Mouse (Mus musculus) urinary bladder, adult 18-20 months (tissue): ENCODE data around the gene Pomc.
"Not testable (repeated sequence)": the region's sequence is repeated elsewhere in the genome, so short reads cannot be mapped to it uniquely, and the experiment has no call there.

Experiments used
- DNase-seq, 2 experiments: peaks; one replicate each; pipeline ENCODE4 v3.0.0; 2022; ENCODE audit warnings: low spot score in 2 of 2, mixed read lengths in 2 of 2

Gene Pomc

DNA sequence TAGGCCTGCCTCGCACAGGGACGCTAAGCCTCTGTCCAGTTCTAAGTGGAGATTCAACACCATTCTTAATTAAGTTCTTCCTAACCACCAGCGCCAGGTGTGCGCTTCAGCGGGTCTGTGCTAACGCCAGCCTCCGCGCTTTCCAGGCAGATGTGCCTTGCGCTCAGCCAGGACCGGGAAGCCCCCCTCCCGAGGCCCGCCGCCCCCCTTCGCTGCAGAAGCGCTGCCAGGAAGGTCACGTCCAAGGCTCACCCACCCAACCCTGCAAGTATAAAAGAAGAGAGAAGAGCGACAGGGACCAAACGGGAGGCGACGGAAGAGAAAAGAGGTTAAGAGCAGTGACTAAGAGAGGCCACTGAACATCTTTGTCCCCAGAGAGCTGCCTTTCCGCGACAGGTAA, at the start of gene Pomc:
TSS of gene Pomc (plus strand) at position 301 of the 400 bp plus-strand sequence.
- DNase-seq: no peak

DNA sequence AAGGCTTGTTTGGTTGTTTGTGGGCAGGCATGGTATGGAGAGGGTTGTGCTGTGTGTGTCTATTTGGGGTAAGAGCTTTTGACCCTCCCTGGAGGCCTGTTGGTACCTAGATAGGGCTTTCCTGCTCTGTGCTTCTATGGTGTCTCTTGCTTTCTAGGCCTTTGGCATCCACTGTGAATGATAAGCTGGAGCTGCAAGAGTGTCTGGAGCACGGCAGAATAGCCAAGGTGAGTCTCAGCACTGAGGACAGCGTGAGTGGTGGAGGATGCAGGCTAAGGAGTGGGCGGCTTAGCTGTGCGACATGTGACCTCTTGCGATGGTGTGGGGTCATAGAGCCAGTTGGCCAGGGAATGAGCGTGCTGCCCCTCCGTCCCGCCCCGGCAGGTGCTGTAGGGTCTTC, 49.3 kb upstream of the Pomc start:
- DNase-seq: no peak

DNA sequence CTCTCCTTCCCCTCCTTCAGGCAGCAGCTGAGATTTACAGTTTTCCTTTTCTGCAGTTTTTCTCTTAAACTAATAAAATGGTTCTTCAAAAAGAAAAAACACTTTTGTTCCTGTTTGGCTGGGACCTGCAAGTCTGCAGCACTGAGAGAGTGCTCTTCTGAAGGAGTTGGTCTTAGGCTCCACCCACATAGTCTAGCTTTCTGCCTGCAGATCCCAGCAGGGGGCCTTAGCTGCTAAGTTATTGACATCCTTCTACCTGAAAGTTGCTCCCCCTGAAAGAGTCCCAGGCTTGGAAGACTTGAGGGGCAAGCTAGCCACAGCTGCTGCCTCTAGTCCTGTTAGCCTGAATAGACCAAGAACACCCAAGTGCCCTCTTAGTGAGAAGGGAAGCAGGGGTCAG, 48.4 kb upstream of the Pomc start:
- DNase-seq: no peak

DNA sequence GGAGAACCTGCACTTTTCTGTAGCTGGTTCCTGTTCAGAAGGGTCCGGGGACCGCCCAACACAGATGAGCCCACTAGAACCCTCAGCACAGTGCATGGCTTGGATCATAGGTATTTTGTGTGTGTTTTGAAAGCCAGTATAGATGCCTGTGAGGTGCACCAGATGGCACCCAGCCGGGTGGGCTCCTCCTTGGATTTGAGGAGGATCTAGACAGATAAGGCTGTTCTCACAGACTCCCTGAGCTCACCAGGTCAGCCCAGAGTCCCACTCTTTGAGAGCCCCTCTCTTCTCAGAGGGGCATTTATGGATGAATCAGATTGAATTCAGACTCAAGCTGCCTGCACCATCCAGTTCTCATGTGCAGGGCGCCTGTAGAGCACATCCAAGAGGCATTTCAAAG, 47.7 kb upstream of the Pomc start:
- no peak for DNase-seq

DNA sequence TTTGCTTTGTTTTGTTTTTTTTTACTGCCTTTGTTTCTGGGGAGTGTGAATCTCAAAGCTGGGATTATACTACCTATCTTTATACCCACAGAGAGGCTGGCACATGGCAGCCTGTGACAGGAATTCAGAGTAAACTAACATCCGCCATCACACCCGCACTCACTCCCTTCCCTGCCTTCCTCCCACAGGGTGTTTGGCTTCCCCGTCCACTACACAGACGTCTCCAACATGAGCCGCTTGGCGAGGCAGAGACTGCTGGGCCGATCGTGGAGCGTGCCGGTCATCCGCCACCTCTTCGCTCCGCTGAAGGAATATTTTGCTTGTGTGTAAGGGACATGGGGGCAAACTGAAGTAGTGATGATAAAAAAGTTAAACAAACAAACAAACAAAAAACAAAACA, 47.3 kb upstream of the Pomc start:
- no peak for DNase-seq

DNA sequence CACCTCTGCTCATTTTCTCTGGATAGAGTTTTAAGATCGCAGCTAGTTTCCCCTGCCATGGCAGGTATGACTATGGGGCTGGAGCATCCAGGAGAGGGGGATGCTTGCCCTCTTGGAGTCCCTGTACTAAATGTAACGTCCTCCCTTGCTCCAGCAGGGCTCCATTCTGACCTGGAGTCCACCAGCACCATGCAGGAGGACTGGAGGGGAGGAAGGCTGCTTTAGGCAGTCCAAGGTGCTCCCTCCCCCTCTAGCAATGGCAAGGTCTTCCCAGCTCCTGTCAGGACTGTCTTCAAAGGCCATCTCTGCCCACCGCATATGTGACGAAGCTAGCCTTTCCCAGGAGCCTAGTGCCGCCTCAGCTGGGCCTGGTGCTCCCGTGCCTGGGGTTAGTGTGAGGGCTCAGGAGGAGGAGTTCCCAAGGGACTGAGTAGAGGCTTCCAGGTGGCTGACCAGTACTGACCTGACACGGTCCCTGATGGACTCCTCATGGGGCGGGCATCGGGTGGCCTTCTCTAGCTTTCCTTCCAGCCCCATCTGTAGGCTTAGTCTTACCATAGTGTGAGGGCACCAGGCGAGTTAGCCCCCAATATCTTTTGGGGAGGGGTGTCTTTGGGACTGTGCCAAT, 44.2 kb upstream of the Pomc start:
- no peak for DNase-seq

DNA sequence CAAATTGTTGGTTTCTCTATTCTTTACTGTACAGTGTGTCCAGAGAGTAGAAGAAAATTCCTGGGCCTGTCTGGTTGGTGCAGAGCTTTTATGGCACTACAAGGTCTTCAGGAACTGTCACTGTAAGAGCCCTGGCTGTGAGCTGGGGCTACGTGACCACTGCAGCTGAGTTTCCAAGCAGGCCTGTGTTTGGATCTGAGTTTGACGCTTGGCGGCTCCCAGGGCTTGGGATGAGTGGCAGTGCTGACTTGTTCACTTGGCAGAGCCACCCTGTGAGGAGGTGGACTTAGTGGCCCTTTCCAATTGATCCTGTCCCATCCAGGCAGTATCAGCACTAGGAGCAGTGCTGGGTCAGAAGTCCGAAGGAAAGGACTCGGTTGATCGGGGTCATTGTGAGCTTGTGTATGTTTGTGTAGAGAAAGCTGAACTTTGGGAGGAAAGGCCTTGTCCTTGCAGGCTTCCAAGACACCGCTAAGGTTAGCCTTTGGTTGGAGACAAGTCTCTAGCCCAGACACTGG, 42.9 kb upstream of the Pomc start:
- DNase-seq: no peak

DNA sequence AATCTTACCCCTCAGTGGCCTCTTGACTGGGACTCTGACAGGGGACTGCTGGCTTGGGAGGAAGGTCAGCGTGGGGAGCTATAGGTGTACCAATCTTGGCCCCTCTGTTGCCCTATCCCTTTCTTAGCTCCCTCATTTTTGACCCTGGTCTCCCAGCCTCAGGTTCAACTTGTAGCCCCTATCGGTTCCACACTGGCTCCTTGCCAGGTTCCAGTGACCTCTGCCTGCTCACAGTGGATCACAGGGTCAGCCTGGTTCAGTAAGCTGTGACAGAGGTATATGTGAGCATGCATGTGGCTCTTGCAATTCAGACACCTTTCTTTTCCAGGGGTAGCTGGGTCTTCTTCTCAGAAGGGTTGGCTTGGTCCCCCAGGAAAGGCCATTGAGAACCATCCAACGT, 38.9 kb upstream of the Pomc start:
- DNase-seq: no peak

DNA sequence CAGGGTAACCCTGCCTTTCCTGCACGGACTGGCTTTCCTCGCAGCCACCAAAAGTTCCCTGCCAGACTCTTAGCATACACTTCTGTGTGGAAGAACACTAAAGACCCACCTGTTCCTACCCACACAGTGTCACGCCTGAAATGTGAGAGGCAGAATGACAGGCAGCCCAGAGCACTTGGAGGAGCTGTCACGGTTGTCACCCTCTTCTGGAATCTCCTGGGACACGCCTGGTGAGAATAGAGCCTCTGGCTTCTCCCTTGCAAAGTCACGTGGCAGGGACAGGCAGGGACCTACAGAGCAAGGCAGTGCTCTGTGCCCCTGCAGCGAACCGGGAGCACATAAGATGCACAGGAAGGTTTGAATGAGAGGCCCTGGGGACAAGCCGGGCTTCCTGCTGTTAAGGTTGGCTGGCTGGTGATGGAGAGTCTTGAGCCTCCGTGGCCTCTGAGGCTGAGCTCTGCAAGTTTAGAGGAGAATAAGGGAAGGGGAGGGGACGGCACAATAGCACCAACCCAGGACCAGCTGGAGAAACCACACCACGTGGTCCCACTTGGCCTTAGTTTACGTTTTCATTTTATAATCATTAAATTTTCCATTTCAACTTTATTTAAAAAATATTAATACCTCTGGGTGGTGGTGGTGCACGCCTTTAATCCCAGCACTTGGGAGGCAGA, 36.9 kb upstream of the Pomc start:
- no peak for DNase-seq

DNA sequence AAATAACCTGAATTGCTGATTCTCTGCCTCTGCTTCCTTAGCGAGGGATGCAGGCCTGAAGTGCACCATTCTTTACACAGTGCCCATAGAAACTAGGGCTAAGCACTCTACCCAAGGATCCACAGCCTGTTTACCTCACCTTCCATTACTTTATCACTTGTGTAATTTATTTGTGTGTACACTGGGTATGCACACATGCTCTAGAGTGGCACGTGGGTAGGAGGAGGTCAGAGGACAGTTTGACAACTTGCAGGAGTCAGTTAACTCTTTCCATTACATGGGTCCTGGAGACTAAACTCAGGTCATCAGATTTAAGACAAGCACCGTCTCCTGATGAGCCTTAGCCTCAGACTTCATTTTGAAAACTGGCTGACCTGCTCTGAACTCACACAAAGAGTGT, 36.2 kb upstream of the Pomc start:
- DNase-seq: no peak

DNA sequence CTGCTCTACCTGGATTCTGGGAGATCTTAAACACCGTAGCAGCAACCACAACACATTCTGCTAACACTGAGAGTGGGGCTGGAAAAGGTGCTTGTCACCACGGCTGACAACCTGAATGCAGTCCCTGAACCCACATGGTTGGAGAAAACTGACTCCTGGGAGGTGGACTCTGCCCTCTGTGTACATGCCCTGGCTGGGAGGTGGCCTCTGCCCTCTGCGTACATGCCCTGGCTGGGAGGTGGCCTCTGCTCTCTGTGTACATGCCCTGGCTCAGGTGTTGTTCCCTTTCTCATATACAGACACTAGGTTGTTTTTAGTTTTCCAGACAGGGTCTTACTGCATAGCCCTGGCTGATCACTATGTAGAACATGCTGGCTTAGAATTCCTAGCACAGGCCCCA, 35.3 kb upstream of the Pomc start:
- no peak for DNase-seq

DNA sequence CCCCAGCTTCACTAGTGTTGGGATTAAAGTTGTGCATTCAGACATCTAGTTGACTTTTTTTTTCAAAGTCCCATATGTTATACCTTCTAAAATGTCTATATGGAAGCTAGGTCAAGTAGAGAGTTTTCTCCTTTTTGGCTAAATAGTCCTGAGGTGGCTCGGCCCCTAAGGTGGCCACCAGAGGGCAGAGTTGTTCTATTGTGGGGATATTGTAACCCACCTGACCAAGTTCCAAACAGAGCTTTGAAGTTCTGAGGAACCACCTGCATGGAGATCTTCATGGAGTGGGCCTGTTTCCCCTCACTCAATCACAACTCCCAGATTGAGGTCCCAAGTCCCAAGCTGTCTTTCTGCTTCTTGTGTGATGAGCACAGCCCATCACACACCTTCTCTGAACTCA, 28.6 kb upstream of the Pomc start:
- DNase-seq: peak; percentile 15 to 49

DNA sequence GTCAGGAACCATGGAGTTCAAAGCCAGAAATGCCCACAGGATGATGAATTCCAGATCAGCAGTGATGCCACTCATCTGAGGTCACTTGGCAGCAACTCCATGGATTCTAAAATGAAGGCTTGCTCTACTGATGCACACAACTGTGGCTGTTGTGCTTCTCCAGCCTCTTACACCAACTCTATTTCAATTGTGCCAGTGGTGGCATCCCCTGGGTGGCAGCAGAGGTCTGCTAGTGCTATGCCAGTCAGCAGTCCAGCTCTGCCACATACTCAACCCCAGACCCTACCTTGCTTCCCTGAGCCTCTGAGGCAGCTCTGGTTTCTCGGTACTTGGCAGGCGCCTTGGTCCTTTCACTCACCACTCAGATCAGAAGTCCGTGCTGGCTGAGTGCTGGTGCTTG, 25.9 kb upstream of the Pomc start:
- DNase-seq: no peak

DNA sequence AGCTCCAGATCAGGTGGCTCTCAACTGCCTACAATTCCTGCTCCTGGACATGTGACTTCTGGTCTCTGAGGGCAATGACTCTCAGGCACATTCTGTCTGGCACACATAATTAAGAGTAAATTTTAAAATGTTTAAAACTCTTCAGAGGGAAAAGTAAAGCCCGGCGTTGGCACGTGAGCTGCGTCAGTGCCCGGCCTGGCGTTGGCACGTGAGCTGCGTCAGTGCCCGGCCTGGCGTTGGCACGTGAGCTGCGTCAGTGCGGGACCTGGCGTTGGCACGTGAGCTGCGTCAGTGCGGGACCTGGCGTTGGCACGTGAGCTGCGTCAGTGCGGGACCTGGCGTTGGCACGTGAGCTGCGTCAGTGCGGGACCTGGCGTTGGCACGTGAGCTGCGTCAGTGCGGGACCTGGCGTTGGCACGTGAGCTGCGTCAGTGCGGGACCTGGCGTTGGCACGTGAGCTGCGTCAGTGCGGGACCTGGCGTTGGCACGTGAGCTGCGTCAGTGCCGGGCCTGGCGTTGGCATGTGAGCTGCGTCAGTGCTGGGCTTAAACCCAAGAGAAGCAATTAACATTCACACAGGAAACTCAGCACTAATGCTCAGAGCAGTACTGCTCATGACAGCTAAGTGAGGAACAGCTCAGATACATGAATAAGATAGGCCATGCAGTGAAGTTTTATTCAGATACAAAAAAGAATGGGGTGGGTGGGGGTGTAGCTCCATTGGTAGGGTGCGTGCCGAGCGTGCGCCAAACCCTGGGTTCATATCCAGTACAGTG, 24.5 kb upstream of the Pomc start:
- not testable (repeated sequence) for DNase-seq

DNA sequence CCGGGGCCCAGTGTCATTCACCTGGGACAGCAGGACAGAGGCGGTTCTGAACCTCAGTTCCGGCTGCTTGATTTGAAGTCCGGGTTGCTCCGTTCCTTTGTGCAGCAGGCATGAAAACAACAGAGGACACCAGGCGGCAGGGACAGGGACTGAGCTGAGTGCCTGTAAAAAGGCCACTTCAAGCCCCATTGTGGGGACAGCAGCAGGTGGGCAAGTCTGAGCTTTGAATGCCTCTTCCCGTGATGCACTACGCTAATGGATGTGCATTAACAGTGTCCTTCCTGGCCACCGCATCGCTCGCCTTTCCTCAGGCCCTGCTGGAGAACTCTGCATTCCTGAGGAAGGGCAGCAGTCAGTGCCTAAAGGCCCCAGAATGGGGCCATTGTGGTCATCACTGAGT, 12.7 kb upstream of the Pomc start:
- no peak for DNase-seq

DNA sequence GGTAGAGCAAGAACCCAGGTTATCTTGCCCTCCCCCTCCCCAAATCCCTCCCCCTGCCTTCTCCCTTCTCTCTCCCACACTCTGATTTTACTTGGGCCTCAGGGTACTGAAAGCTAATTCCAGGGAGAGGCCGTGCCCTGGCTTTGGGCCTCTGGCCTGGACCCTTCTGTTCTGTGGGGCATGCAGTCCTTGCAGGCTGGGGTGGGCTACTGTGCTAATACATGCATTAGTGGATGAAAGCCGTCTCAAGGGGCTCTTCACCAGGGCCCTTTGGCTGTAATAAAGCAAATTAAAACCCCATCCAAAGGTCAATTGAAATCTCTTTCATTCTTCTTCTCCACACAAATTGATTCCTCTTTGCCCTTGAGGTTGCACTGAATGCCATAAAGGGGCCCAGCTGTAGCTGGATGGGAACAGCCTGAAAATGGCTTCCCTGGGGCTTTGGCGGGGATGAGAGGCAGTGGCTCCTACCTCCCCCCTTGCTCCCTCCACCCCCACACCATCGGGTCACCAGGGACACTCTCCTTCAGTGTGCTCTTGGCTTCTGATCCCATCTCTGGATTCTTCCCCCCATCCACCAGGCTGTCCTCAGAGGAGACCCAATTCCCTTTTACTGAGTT, 10.2 kb upstream of the Pomc start:
- DNase-seq: no peak

DNA sequence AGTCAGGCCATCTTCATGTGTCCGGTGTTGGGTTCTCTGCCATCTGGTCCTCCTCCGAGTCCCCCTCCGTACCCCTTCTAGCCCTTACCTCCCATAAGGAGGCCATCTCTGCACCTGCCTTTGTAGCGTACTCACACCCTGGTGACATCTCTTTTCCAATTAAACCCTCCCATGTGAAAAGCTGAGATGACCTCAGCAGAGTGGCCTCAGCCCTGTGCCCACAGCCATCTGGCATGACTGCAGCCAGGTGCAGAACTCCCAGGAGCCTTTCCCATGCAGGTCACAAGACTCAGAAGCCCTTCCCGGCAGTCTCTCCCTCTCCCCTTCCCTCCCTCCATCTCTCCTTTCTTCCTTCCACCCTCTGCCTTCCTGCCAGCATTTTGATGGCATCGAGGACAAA, 7.2 kb upstream of the Pomc start:
- DNase-seq: no peak

DNA sequence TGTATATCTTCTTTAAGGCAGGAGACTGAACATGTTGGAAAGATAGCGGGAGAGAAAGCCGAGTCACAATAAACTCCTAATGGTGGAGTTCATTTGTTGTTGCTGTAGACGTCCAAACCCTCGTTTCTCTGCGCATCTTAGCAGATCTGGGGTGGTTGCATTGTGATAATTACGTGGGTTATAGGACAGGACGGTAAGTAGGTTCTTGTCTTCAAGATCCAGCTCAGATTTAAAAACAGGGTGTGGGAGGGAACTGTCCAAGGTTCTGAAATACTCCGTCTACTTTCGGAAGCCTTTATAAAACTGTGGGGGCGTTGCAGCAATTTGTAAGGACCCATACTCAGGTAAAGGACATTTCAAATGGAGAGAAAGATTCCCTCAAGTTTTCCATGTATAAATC, 620 bp downstream of the Pomc start:
- no peak for DNase-seq

DNA sequence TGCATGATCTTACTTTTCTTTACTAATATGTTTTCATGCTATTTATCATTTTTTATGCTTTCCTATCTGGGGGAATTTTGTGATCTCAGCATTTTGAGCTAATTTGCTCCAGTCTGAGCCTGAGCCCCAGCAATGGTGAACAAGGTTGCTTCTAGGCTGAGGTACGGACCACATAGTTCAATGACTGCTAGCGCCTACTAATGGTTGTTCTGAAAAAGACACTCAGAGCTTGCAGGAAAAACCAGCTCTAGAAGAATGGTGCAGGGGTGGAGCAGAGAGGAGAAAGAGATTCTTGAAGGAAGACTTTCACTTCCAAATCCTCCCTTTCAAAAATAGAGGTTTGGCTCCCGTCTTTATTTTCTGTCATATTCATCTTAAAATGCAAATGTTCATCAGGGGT, 1.6 kb downstream of the Pomc start:
- DNase-seq: no peak

DNA sequence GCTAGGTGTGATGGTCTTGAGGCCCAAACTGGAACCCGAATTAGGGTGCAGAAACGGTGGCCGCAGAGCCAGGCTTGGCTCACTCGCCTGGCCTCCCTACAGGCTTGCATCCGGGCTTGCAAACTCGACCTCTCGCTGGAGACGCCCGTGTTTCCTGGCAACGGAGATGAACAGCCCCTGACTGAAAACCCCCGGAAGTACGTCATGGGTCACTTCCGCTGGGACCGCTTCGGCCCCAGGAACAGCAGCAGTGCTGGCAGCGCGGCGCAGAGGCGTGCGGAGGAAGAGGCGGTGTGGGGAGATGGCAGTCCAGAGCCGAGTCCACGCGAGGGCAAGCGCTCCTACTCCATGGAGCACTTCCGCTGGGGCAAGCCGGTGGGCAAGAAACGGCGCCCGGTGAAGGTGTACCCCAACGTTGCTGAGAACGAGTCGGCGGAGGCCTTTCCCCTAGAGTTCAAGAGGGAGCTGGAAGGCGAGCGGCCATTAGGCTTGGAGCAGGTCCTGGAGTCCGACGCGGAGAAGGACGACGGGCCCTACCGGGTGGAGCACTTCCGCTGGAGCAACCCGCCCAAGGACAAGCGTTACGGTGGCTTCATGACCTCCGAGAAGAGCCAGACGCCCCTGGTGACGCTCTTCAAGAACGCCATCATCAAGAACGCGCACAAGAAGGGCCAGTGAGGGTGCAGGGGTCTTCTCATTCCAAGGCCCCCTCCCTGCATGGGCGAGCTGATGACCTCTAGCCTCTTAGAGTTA, 5.2 kb downstream of the Pomc start:
- DNase-seq: peak; percentile 57 to 74

DNA sequence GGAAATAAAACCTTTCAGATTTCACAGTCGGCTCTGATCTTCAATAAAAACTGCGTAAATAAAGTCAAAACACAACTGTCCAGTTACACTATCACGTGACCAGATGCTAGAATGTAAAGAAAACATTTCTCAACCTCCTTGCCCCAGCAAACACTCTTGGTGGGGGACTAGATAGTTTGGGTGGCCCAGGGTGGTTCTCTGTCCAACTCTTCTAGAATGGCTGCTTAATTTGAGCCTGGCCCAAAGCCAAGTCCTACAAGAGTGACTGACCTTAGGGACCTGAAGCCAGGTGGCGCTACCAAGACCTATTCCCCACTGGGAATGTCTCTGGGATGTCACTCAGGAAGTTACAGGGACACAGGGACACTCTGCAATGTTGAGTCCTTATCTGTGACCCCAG, 5.8 kb downstream of the Pomc start:
- no peak for DNase-seq

DNA sequence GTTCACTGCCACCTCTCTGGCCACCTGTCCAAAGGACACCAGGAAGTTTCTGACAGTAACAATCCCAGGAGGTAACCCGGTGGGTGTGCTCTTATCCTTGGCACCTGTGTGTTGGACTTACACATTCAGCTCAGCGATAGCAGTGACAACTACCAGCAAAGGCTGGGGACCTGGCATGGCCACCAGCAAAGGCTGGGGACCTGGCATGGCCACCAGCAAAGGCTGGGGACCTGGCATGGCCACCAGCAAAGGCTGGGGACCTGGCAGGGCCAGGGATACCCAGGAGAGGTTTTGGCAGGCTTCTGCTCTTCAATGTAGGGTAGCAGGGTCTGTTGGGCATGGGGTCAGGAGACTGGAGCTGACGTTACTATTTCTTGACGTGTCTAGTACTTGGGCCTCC, 12.4 kb downstream of the Pomc start:
- no peak for DNase-seq
